Mouse (Mus musculus) embryonic fibroblast, embryonic 13.5 days (primary cell): ENCODE results near the gene Snx18.

Source experiments
- CTCF ChIP-seq: IDR thresholded peaks from 2 replicates; pipeline ENCODE4 v1.5.1; 2011; ENCODE audit warnings: mild to moderate bottlenecking, control low read depth, low read length, moderate library complexity, borderline replicate concordance; ENCODE audit not compliant: insufficient read depth
- POLR2A ChIP-seq: IDR thresholded peaks from 2 replicates; pipeline ENCODE4 v1.6.1; 2011; ENCODE audit warnings: low read depth, mild to moderate bottlenecking, control low read depth, low read length, moderate library complexity

DNA sequence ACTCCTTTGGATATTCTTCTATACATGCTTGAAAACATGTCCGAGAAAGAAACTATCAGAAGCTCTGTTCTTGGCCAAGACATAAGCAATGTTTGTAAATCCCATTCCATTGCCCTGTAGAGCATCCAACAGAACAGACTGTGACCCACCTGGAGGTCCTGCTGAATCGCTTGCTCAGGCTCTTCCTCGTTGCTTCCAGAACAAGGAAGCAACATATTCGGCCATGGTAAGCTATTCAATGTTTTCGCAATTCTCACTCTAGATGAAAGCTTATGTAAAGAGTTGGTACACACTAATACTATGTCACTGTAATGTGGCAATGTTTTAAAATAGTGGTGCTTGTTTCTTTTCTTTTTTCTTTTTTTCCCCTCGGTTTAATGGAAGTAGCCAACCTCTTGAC, 76.0 kb downstream of the Snx18 start:
- TF ChIP-seq POLR2A (no peak), CTCF (no peak)
